Mouse (Mus musculus) spleen, adult 10 weeks (tissue): ENCODE data around the gene Vps26a. TPM values are rescaled to one million over a fixed set of nuclear protein-coding genes. Genes with fewer than 3 reads are reported as not detected.

Source experiments
- polyA plus RNA-seq: library from polyadenylated mRNA; stranded (reverse); fragments of 350-450 nt; fragmentation: Illumina TruSeq; extraction: RNeasy Lipid Tissue Mini Kit (QIAGEN cat#74804); gene quantifications from one replicate; pipeline ENCODE4 v1.2.3, GENCODE M21; 2015; ENCODE audit warnings: low replicate concordance; ENCODE audit not compliant: insufficient read depth

The Vps26a gene
- 78.0 TPM for polyA plus RNA-seq

GRCm38 (mm10) chr10:62486618-62487415 is at the start of gene Vps26a:
TSS of gene Vps26a (minus strand) at chr10:62486805.

GRCm38 (mm10) chr10:62527351-62527750 is 40.7 kb upstream of the Vps26a start, which contains the start of gene Srgn:
TSS of gene Srgn (minus strand) at chr10:62527451.

DNA sequence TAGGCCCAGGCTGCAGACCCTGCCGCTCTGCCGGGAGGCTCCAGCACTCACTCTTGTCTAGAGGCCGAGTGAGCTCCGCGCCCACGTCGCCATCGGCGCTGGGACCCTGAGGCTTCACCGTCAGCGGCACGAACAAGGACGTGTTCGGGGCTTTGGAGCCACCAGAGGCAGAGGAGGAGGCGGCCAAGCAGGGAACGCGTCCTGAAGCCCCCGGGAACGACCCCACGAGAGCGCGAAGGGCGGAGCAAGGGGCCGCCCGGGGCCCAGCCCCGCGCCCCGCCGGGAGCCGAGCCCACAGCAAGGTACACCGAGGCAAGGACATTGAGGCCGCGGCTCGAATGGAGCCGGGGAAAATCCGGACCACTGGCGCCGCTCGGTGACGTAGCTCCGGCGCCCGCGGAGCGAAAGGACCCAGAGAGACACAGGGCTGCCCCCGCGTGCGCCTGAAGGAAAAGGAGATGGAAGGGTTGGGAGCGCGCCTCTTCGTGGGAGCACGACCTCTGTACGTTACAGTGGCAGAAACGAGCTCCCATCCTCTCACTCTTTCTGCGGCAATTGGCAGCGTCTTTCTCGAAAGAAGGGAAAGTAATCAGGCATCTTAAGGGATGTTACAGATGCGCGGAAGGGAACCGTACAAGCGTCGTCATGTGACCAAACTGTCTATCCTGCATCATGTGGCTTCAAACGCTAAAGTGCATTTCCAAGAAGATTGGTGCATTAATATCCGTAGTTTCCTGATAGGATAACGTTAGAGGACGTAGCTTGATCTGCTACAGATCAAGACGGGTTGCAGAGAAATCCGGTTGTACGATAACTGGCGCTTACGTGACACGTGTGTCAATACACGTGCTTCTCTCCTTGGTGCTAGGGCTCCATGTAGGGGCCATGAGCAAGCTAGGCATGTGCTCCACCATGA is 37.0 kb downstream of the Vps26a start, which contains the start of the genes 4930507D05Rik and Supv3l1:
Gene 4930507D05Rik (plus strand): TSS at position 126 of the 916 bp plus-strand sequence.
Gene Supv3l1 (minus strand): TSS at position 375 of the 916 bp plus-strand sequence.

GRCm38 (mm10) chr10:62422255-62422654 is 64.3 kb downstream of the Vps26a start, which contains the start of gene Hkdc1:
TSS of gene Hkdc1 (minus strand) at chr10:62422491.

Other genes with a start within 250 kb of the Vps26a start
- not detected for gene Tacr2, start 234.4 kb downstream of the Vps26a start, polyA plus RNA-seq
- gene Hk1, start 106.9 kb downstream of the Vps26a start, polyA plus RNA-seq: 28.4 TPM
- not detected for gene Hkdc1, start 64.3 kb downstream of the Vps26a start, polyA plus RNA-seq
- gene 4930507D05Rik, start 37.3 kb downstream of the Vps26a start, polyA plus RNA-seq: not detected
- 21.7 TPM for gene Supv3l1, start 37.1 kb downstream of the Vps26a start, polyA plus RNA-seq
- 584 TPM for gene Srgn, start 40.6 kb upstream of the Vps26a start, polyA plus RNA-seq
- 24.0 TPM for gene Kif1bp, start 91.7 kb upstream of the Vps26a start, polyA plus RNA-seq
- 115 TPM for gene Ddx21, start 115.5 kb upstream of the Vps26a start, polyA plus RNA-seq
- 127 TPM for gene Ddx50, start 164.4 kb upstream of the Vps26a start, polyA plus RNA-seq
- 2.7 TPM for gene Stox1, start 239.3 kb upstream of the Vps26a start, polyA plus RNA-seq